Mouse (Mus musculus): ENCODE results near the gene Pkig.
"Not testable (repeated sequence)": the region's sequence is repeated elsewhere in the genome, so short reads cannot be mapped to it uniquely, and the experiment has no call there.

The Pkig gene

GRCm38 (mm10) chr2:163643576-163643971 is 14.6 kb upstream of the Pkig start:
- no peak for DNase-seq (ENCODE audit: low read depth)

DNA sequence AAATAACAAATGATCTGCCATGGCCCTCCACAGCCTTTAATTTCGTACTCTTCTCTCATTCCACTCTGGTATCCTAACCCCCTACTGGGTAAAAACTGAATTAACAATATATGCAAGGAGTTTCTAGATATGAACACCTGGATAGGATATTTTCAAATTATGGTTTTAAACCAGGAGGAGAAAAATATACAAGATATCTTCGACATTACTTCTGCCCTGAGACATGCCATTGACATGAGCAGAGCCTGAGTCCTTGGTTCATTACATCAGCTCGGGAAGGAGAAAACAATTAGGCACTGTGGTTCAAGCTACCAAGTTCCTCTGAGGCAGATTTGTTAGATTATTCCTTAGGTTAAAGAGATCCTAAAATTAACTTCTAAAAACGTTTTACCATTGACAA is 14.1 kb upstream of the Pkig start:
- DNase-seq (ENCODE audit: low read depth): peak; percentile 12

- peak; percentile 99 for DNase-seq (ENCODE audit: low read depth)
Measured at GRCm38 (mm10) chr2:163644575-163645385, 13.4 kb upstream of the Pkig start, which contains the start of gene Serinc3. Serinc3 (minus strand) TSS chr2:163645131.

- DNase-seq (ENCODE audit: low read depth): no peak
Measured at GRCm38 (mm10) chr2:163645700-163646460, 12.3 kb upstream of the Pkig start.

DNA sequence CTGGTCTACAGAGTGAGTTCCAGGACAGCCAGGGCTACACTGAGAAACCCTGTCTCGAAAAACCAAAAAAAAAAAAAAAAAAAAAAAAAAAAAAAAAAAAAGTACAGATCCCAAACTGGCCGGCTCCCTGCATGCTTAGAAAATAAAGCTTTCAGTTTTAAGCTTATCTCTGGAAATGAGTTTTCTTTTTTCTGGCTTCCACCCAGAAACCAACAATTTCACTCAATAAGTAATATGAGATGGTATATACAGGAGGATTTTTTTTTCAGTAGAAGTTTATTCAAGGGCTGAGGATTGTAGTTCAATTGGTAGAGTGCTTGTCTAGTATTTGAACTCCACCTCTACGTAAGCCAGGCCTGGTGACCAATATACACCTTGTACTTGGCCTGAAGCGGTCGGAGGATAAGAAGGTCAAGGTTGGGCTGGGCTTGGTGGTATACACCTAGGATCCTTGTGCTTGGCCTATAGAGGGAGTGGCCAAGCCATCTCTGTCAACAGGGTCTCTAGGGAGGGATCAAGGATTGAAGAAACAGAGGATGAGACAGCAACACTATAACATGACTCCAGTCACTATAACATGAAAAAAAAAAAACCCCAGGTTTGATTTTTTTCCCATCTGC is 11.6 kb upstream of the Pkig start:
- DNase-seq (ENCODE audit: low read depth): peak; percentile 53

GRCm38 (mm10) chr2:163655699-163656098 is 2.5 kb upstream of the Pkig start:
- DNase-seq (ENCODE audit: low read depth): not testable (repeated sequence)

DNA sequence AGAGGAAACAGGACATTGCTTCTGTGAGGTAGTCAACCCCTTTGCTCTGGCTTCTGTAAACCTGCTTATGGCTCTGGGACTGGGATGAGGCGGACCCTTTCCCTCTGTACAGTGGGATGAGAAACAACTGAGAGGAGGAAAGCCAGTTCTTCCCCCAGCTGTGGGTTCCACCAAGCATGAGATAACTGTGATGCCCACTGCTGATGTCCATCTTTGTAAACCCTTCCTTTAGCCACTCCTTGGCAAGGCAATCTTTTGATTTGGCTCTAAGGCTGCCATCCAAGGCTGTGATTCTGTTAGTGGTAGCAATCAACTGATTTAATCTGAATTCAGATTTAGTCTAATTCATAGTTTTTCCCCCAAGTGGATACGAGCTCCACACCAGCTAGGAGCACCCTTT is 700 bp upstream of the Pkig start:
- DNase-seq (ENCODE audit: low read depth): no peak

- DNase-seq (ENCODE audit: low read depth): peak; percentile 84
Measured at GRCm38 (mm10) chr2:163658941-163659340, 755 bp downstream of the Pkig start.

GRCm38 (mm10) chr2:163659431-163659830 is 1.2 kb downstream of the Pkig start:
- no peak for DNase-seq (ENCODE audit: low read depth)

DNA sequence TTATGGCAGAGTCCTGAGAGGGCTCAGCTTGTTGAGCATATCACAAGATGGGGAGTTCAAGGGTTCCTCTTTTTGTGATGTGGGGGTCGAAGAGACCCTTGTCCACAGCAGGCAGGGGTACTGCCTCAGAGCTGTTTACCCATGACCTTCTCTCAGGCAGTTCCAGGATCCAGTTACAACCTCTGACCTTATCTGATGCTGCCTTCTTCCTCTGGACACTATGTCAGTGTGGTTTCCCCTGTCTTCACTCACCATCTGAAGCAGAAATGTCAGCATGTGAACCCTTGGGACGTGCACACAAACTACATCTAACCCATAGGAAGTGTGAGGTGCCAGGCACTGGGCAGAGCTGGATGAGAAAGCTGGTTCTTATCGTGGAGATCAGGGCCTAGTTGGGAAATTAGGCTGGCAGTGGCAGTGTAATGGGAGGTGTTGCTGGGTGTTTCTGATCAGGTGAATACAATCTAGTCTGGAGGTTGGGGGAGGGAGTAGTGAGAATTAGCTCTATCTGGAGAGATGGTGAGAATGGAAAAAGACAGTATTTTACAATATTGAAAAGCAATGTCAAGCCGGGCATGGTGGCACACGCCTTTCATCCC is 2.0 kb downstream of the Pkig start:
- DNase-seq (ENCODE audit: low read depth): no peak

- DNase-seq (ENCODE audit: low read depth): no peak
Measured at GRCm38 (mm10) chr2:163661371-163661850, 3.2 kb downstream of the Pkig start.

- no peak for DNase-seq (ENCODE audit: low read depth)
Measured at GRCm38 (mm10) chr2:163662076-163662475, 3.9 kb downstream of the Pkig start.

DNA sequence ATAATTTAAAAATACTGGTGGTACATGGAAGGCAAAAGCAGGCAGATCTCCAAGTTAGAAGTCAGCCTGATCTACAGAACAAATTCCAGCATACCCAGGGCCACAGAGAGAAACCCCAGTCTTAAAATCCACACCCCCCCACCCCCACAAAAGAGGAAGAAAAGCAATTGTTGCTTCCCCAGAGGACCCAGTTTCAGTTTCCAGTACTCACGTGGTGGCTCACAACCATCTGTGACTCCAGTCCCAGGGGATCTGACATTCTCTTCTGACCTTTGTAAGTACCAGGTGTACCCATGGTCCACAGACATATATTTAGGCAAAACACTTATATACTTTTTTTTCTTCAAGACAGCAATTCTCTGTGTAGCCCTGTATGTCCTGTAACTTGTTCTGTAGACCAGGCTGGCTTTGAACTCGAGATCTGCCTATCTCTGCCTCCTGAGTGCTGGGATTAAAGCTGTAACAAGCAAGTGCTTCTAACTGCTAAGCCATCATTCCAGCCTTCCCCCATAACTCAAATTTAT is 4.6 kb downstream of the Pkig start:
- no peak for DNase-seq (ENCODE audit: low read depth)

DNA sequence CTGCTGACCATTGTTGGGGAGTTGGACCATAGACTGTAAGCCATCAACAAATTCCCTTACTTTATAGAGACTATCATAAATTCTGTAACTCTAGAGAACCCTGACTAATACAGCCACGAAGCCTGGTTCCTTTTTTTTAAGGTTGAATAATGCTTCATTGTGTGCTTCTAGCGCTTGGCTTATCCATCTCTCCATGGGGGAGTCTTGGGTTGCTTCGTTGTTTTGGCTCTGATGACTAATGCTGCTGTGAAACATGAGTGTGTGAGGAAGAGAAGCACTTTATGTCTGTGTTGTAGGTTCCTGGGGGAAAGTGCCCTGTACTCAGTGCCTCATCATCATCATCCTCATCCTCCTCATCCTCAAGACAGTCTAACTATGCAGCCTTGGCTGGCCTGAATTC is 5.7 kb downstream of the Pkig start:
- DNase-seq (ENCODE audit: low read depth): peak; percentile 83

DNA sequence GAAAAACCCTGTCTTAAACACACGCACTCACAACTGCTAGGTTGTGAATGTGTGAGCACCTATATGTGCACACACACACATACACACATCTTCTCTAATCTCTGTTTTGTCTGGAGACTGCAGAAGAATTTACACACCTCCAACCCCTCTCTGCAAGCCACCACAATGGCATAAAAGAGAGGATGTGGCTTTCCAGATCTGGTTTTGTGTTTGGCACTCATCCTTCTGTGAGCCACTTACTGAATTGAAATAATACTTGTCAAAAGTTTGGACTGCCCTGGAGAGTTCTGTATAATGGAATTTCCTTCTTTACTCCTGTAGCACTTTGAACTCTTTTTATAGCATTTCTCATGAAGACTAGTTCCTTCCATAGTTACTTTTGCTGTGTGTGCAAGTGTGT is 8.9 kb downstream of the Pkig start:
- DNase-seq (ENCODE audit: low read depth): no peak

DNA sequence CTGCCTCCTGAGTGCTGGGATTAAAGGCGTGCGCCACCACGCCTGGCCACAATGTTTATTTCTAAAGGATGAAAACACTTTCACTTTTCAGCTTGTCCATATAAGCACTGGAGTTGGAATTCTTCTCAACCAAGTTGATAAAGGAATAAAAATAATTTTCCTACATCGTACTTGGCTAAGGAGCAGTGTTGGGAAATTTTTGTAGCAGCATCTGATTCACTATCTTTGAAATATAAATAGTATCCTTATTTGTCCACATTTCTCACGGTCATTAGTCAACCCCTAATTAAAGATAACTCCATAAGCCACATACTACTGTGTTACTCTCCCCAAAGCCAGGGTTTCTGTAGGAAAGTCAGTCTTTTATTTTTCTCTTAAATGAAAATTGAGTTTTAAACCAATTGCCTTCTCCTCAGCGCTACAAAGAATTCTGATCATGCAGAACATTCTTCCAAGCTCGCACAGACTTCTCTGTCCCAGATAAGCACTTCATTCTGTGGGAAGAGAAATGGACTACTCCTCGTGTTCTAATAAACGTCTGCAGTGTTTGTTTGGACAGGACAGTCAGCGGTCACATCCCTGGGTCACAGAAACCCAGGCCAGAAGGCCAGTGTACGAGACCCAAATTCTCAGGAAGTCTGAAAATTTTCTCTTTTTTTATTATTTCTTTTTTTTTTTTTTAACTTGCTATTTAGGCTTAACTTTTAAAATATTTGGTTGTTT is 12.8 kb downstream of the Pkig start:
- DNase-seq (ENCODE audit: low read depth): peak; percentile 35

DNA sequence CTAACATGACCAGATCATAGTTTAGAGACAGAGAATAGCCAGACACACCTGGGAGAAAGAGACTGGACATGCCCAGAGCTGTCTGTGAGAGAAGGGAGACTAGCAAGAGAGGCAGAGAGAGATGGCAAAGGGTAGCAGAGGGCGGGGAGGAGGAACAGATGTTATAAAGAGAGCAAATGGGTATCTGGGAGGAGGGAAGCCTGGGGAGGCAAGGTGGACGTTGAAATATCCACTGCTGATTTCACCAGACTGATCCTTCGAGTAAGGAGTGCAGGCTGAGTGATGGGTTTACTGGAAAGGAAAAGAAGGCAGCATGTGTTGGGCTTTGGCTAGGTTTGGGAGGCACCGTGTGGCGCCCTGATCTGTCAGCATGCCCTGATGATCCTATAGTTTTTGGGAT is 16.2 kb downstream of the Pkig start:
- peak; percentile 47 for DNase-seq (ENCODE audit: low read depth)

DNA sequence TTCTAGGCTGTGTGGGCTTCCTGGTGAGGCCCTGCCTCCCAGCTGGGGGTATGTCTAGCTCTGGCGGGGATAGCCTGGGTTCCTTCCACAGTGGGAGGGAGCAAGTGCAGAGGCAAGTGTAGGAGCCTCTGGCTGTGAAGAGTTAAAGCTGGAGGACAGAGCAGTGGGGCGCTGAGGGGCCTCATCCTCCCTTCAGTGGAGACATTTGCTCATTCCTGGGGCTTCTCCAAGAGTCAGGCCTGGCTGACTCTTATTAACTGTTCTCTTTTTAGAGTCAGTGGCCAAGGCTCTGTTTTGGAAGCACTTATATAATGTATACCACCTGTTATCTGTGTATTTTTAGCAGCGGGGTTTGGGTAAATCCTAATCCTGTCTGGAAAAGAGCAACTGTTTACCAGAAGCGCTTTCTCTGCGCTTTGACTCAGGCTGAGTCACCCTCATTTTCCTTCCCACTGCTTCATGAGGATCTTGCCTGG is 17.0 kb downstream of the Pkig start:
- DNase-seq (ENCODE audit: low read depth): peak; percentile 91

GRCm38 (mm10) chr2:163675662-163676061 is 17.5 kb downstream of the Pkig start:
- no peak for DNase-seq (ENCODE audit: low read depth)

DNA sequence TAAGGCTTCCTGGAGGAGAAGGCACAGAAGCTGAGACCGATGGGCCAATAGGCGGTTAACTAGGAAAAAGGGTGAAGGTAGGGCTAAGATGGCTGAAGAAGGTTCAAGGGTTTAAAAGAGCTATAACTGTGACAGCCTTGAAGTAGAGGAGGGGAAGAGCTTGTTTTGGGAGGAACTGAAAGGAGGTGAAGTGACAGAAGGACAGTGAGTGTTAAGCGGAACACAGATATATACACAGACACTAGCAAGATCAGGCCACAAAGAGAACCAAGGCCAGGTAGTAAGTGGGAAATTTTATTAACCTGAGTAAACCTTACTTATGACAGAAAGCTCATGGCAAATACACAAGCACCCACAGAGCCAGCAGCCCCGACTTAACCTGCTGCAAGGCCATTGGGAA is 18.1 kb downstream of the Pkig start:
- no peak for DNase-seq (ENCODE audit: low read depth)

DNA sequence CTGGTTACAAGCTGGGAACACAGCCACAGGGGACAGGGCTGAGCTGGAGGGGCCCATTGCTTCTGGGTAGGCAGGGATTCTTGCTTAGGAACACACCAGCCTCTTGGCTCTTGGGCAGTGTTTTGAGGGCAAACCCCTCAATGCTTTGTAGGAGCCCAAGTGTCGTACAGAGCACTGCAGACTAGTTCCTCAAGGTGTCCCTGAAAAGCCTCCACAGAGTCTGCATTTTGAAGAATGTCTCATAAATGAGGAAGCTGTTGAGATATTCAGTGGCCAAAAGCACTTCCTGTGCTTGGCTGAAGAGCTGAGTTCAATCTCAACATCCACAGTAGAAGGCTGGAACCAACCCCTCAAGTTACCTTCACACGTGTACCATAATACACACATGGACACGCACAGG is 18.6 kb downstream of the Pkig start:
- no peak for DNase-seq (ENCODE audit: low read depth)

Data from NIH3T3 (cell line).